Mouse (Mus musculus): ENCODE measurements at regions not wholly inside any gene's neighbourhood (a gene's known extent, or its start where the extent isn't known, plus 50 kb on each side); places are given as distances from the start of the nearest gene placed in this dataset.

GRCm38 (mm10) chr2:169474418-169475112 is 113.0 kb downstream of the Gm11011 start:
- H3K79me2 ChIP-seq (ENCODE audit: control insufficient read depth, insufficient read depth), result no peaks in the 10 kb centered on the region
- no peaks in the 10 kb centered on the region for H3K27me3 ChIP-seq (ENCODE audit: control insufficient read depth, insufficient read depth, insufficient read length)
- TF ChIP-seq MYOG (IDR thresholded peaks at IDR 0.05; ENCODE audit: control insufficient read depth in 1 of 3, insufficient read depth in 1 of 3, insufficient read length in 2 of 3, low read depth in 2 of 3) (no peak), USF1 (IDR thresholded peaks at IDR 0.05; ENCODE audit: low read depth) (no peak), SRF (IDR thresholded peaks at IDR 0.05; ENCODE audit: control insufficient read depth, insufficient read length, low read depth) (no peak), MYOD1 (IDR thresholded peaks at IDR 0.05; ENCODE audit: control insufficient read depth in 1 of 3, insufficient read length in 2 of 3, low read depth in 2 of 3) (no peak), REST (IDR thresholded peaks at IDR 0.05; ENCODE audit: insufficient read depth, insufficient read length) (no peak), CEBPB (IDR thresholded peaks at IDR 0.05; ENCODE audit: insufficient read depth, poor library complexity, severe bottlenecking) (no peak), TCF12 (IDR thresholded peaks at IDR 0.05; ENCODE audit: insufficient read depth, poor library complexity, severe bottlenecking) (no peak), POLR2AphosphoS2 (IDR thresholded peaks at IDR 0.05; ENCODE audit: insufficient read length, low read depth) (no peak), MAX (IDR thresholded peaks at IDR 0.05; ENCODE audit: low read depth) (no peak), E2F4 (IDR thresholded peaks at IDR 0.05; ENCODE audit: insufficient read depth) (no peak), POLR2A (IDR thresholded peaks at IDR 0.05; ENCODE audit: insufficient read length, low read depth) (no peak), TCF3 (IDR thresholded peaks at IDR 0.05; ENCODE audit: insufficient read length, low read depth) (no peak)
- no peak overlapping the region for H3K4me3 ChIP-seq
- H3K4me2 ChIP-seq (ENCODE audit: low read depth), result no peak overlapping the region
- no peaks in the 10 kb centered on the region for H3K36me3 ChIP-seq (ENCODE audit: control insufficient read depth, insufficient read depth)
- H3ac ChIP-seq (ENCODE audit: control insufficient read depth, insufficient read length), result no peak overlapping the region

GRCm38 (mm10) chr2:169469538-169469937 is 118.0 kb downstream of the Gm11011 start:
- H3K4me2 ChIP-seq (ENCODE audit: low read depth), result no peak overlapping the region
- H3K4me3 ChIP-seq, result no peak overlapping the region
- no peaks in the 10 kb centered on the region for H3K79me2 ChIP-seq (ENCODE audit: control insufficient read depth, insufficient read depth)
- H3K27me3 ChIP-seq (ENCODE audit: control insufficient read depth, insufficient read depth, insufficient read length), result no peaks in the 10 kb centered on the region
- no peaks in the 10 kb centered on the region for H3K36me3 ChIP-seq (ENCODE audit: control insufficient read depth, insufficient read depth)
- H3ac ChIP-seq (ENCODE audit: control insufficient read depth, insufficient read length), result no peak overlapping the region
- no peak for TF ChIP-seq TCF12 (IDR thresholded peaks at IDR 0.05; ENCODE audit: insufficient read depth, poor library complexity, severe bottlenecking)
- TF ChIP-seq USF1 (IDR thresholded peaks at IDR 0.05; ENCODE audit: low read depth), result no peak
- TF ChIP-seq E2F4 (IDR thresholded peaks at IDR 0.05; ENCODE audit: insufficient read depth), result no peak
- TF ChIP-seq POLR2AphosphoS2 (IDR thresholded peaks at IDR 0.05; ENCODE audit: insufficient read length, low read depth), result no peak
- no peak for TF ChIP-seq TCF3 (IDR thresholded peaks at IDR 0.05; ENCODE audit: insufficient read length, low read depth)
- TF ChIP-seq CEBPB (IDR thresholded peaks at IDR 0.05; ENCODE audit: insufficient read depth, poor library complexity, severe bottlenecking), result no peak
- TF ChIP-seq MYOG (IDR thresholded peaks at IDR 0.05; ENCODE audit: control insufficient read depth in 1 of 3, insufficient read depth in 1 of 3, insufficient read length in 2 of 3, low read depth in 2 of 3), result no peak
- no peak for TF ChIP-seq MYOD1 (IDR thresholded peaks at IDR 0.05; ENCODE audit: control insufficient read depth in 1 of 3, insufficient read length in 2 of 3, low read depth in 2 of 3)
- no peak for TF ChIP-seq MAX (IDR thresholded peaks at IDR 0.05; ENCODE audit: low read depth)
- no peak for TF ChIP-seq REST (IDR thresholded peaks at IDR 0.05; ENCODE audit: insufficient read depth, insufficient read length)
- no peak for TF ChIP-seq SRF (IDR thresholded peaks at IDR 0.05; ENCODE audit: control insufficient read depth, insufficient read length, low read depth)
- no peak for TF ChIP-seq POLR2A (IDR thresholded peaks at IDR 0.05; ENCODE audit: insufficient read length, low read depth)

- Histone ChIP-seq H3K4me2 (ENCODE audit: low read depth) (no peak overlapping the region), H3K4me3 (no peak overlapping the region), H3K79me2 (ENCODE audit: control insufficient read depth, insufficient read depth) (no peaks in the 10 kb centered on the region), H3K27me3 (ENCODE audit: control insufficient read depth, insufficient read depth, insufficient read length) (no peaks in the 10 kb centered on the region), H3K36me3 (ENCODE audit: control insufficient read depth, insufficient read depth) (no peaks in the 10 kb centered on the region), H3ac (ENCODE audit: control insufficient read depth, insufficient read length) (no peak overlapping the region)
- TF ChIP-seq CEBPB (IDR thresholded peaks at IDR 0.05; ENCODE audit: insufficient read depth, poor library complexity, severe bottlenecking) (no peak), POLR2A (IDR thresholded peaks at IDR 0.05; ENCODE audit: insufficient read length, low read depth) (no peak), MAX (IDR thresholded peaks at IDR 0.05; ENCODE audit: low read depth) (no peak), MYOG (IDR thresholded peaks at IDR 0.05; ENCODE audit: control insufficient read depth in 1 of 3, insufficient read depth in 1 of 3, insufficient read length in 2 of 3, low read depth in 2 of 3) (no peak), SRF (IDR thresholded peaks at IDR 0.05; ENCODE audit: control insufficient read depth, insufficient read length, low read depth) (no peak), USF1 (IDR thresholded peaks at IDR 0.05; ENCODE audit: low read depth) (no peak), POLR2AphosphoS2 (IDR thresholded peaks at IDR 0.05; ENCODE audit: insufficient read length, low read depth) (no peak), TCF3 (IDR thresholded peaks at IDR 0.05; ENCODE audit: insufficient read length, low read depth) (no peak), TCF12 (IDR thresholded peaks at IDR 0.05; ENCODE audit: insufficient read depth, poor library complexity, severe bottlenecking) (no peak), REST (IDR thresholded peaks at IDR 0.05; ENCODE audit: insufficient read depth, insufficient read length) (no peak), E2F4 (IDR thresholded peaks at IDR 0.05; ENCODE audit: insufficient read depth) (no peak)
Measured at GRCm38 (mm10) chr2:169467621-169468020, 119.9 kb downstream of the Gm11011 start.

- H3ac ChIP-seq (ENCODE audit: control insufficient read depth, insufficient read length), result no peak overlapping the region
- no peak overlapping the region for H3K4me3 ChIP-seq
- H3K36me3 ChIP-seq (ENCODE audit: control insufficient read depth, insufficient read depth), result no peaks in the 10 kb centered on the region
- no peaks in the 10 kb centered on the region for H3K79me2 ChIP-seq (ENCODE audit: control insufficient read depth, insufficient read depth)
- no peak for TF ChIP-seq MYOG (IDR thresholded peaks at IDR 0.05; ENCODE audit: control insufficient read depth in 1 of 3, insufficient read depth in 1 of 3, insufficient read length in 2 of 3, low read depth in 2 of 3)
- no peak for TF ChIP-seq CEBPB (IDR thresholded peaks at IDR 0.05; ENCODE audit: insufficient read depth, poor library complexity, severe bottlenecking)
- TF ChIP-seq TCF12 (IDR thresholded peaks at IDR 0.05; ENCODE audit: insufficient read depth, poor library complexity, severe bottlenecking), result no peak
- no peak for TF ChIP-seq E2F4 (IDR thresholded peaks at IDR 0.05; ENCODE audit: insufficient read depth)
- TF ChIP-seq MYOD1 (IDR thresholded peaks at IDR 0.05; ENCODE audit: control insufficient read depth in 1 of 3, insufficient read length in 2 of 3, low read depth in 2 of 3), result no peak
- no peak for TF ChIP-seq REST (IDR thresholded peaks at IDR 0.05; ENCODE audit: insufficient read depth, insufficient read length)
- TF ChIP-seq TCF3 (IDR thresholded peaks at IDR 0.05; ENCODE audit: insufficient read length, low read depth), result no peak
- TF ChIP-seq POLR2AphosphoS2 (IDR thresholded peaks at IDR 0.05; ENCODE audit: insufficient read length, low read depth), result no peak
- TF ChIP-seq MAX (IDR thresholded peaks at IDR 0.05; ENCODE audit: low read depth), result no peak
- TF ChIP-seq SRF (IDR thresholded peaks at IDR 0.05; ENCODE audit: control insufficient read depth, insufficient read length, low read depth), result no peak
- TF ChIP-seq USF1 (IDR thresholded peaks at IDR 0.05; ENCODE audit: low read depth), result no peak
- no peak for TF ChIP-seq POLR2A (IDR thresholded peaks at IDR 0.05; ENCODE audit: insufficient read length, low read depth)
- H3K4me2 ChIP-seq (ENCODE audit: low read depth), result no peak overlapping the region
- no peaks in the 10 kb centered on the region for H3K27me3 ChIP-seq (ENCODE audit: control insufficient read depth, insufficient read depth, insufficient read length)
Measured at GRCm38 (mm10) chr2:169464106-169464505, 123.4 kb downstream of the Gm11011 start.

Measured in myocyte (in vitro differentiated cells).